Mouse (Mus musculus) spleen, adult 2 months (tissue): Measurements from ENCODE around the gene Acot12. TPM values are rescaled to one million over a fixed set of nuclear protein-coding genes. Genes with fewer than 3 reads are reported as not detected.

ENCODE experiments used
- DNase-seq, 2 experiments: peaks; one replicate each; pipeline versions ENCODE4 v3.0.0 to v3.0.0-alpha.2; 2012 to 2021; ENCODE audit warnings: low spot score in 2 of 2, low read depth in 1 of 2
- H3K27ac ChIP-seq: fragments of 200-500 bp; 2 replicates; pipeline ENCODE4 v1.5.1; 2012; ENCODE audit warnings: low read length, inconsistent platforms; ENCODE audit not compliant: insufficient read depth
- H3K27me3 ChIP-seq: fragments of 200-500 bp; 2 replicates; pipeline ENCODE4 v1.6.1; 2012; ENCODE audit warnings: mild to moderate bottlenecking, moderate library complexity, low read length, inconsistent platforms; ENCODE audit not compliant: control insufficient read depth, insufficient read depth
- H3K36me3 ChIP-seq: fragments of 200-500 bp; 2 replicates; pipeline ENCODE4 v1.6.1; 2012; ENCODE audit warnings: mild to moderate bottlenecking, low read length, inconsistent platforms; ENCODE audit not compliant: control insufficient read depth, insufficient read depth
- H3K4me1 ChIP-seq: fragments of 200-500 bp; 2 replicates; pipeline ENCODE4 v1.6.1; 2011; ENCODE audit warnings: inconsistent platforms; ENCODE audit not compliant: control insufficient read depth, insufficient read depth, insufficient read length
- H3K4me3 ChIP-seq: fragments of 200-500 bp; 2 replicates; pipeline ENCODE4 v1.5.1; 2011; ENCODE audit warnings: mild to moderate bottlenecking, inconsistent platforms; ENCODE audit not compliant: insufficient read depth, insufficient read length; ENCODE audit errors: extremely low read depth
- CTCF ChIP-seq: fragments of 200-500 bp; IDR thresholded peaks from 2 replicates; pipeline ENCODE4 v1.5.1; 2011; ENCODE audit warnings: mild to moderate bottlenecking, inconsistent platforms; ENCODE audit not compliant: insufficient read depth, insufficient read length, insufficient replicate concordance; ENCODE audit errors: extremely low read depth
- POLR2A ChIP-seq: fragments of 200-500 bp; IDR thresholded peaks from 2 replicates; pipeline ENCODE4 v1.6.1; 2011; ENCODE audit warnings: low read depth, low read length, inconsistent platforms
- WGBS: fragments of 180-500 bp; shearing (Covaris S2); methylation state at CpG from one replicate; pipeline ENCODE4 v1.1.7; 2018; 5-methylcytosine and 5-hydroxymethylcytosine counted together
- polyA plus RNA-seq: library from polyadenylated mRNA; depleted of rRNA; stranded (reverse); fragments of >200 nt; gene quantifications from 2 replicates; pipeline ENCODE4 v1.2.3, GENCODE M21; 2012

Gene Acot12
- polyA plus RNA-seq, 1 experiment, result not detected

GRCm38 (mm10) chr13:91740851-91741250 lies 461 bp upstream of the Acot12 start:
- TF ChIP-seq CTCF (no peak), POLR2A (no peak)
- Histone ChIP-seq H3K27me3 (peaks cover 4% of the 10 kb centered on the region; the same call in 1 of the 2 replicates), H3K27ac (no peak overlapping the region), H3K36me3 (no peaks in the 10 kb centered on the region), H3K4me1 (no peaks in the 10 kb centered on the region), H3K4me3 (no peak overlapping the region)
- 80% methylated on average over 6 of the region's 6 CpGs for WGBS
- no peak for DNase-seq

- Histone ChIP-seq H3K36me3 (no peaks in the 10 kb centered on the region), H3K27me3 (peaks cover 4% of the 10 kb centered on the region; the same call in 1 of the 2 replicates), H3K4me3 (no peak overlapping the region), H3K27ac (no peak overlapping the region), H3K4me1 (no peaks in the 10 kb centered on the region)
- WGBS, result 95% methylated on average over 3 of the region's 3 CpGs
- no peak for TF ChIP-seq CTCF
- no peak for TF ChIP-seq POLR2A
- no peak for DNase-seq
Measured at GRCm38 (mm10) chr13:91743180-91743579, 1.9 kb downstream of the Acot12 start.

- 70% methylated on average over 5 of the region's 5 CpGs for WGBS
- H3K4me1 ChIP-seq, result no peaks in the 10 kb centered on the region
Measured at GRCm38 (mm10) chr13:91746470-91746869, 5.2 kb downstream of the Acot12 start.

GRCm38 (mm10) chr13:91748401-91748800 lies 7.1 kb downstream of the Acot12 start:
- whole genome bisulfite sequencing, result 90% methylated on average over 2 of the region's 2 CpGs
- TF ChIP-seq POLR2A, result no peak
- no peak for TF ChIP-seq CTCF
- DNase-seq, result no peak

More at GRCm38 (mm10) chr13:91746470-91746869, 5.2 kb downstream of the Acot12 start:
- TF ChIP-seq POLR2A, result no peak
- no peak for TF ChIP-seq CTCF
- H3K4me3 ChIP-seq, result no peak overlapping the region
- peaks cover 3% of the 10 kb centered on the region; the same call in 1 of the 2 replicates for H3K27me3 ChIP-seq
- H3K27ac ChIP-seq, result no peak overlapping the region
- DNase-seq, result no peak
- no peaks in the 10 kb centered on the region for H3K36me3 ChIP-seq

GRCm38 (mm10) chr13:91749981-91750380 lies 8.7 kb downstream of the Acot12 start:
- no peak overlapping the region for H3K27ac ChIP-seq
- TF ChIP-seq CTCF (no peak), POLR2A (no peak)
- H3K4me1 ChIP-seq, result no peaks in the 10 kb centered on the region
- H3K36me3 ChIP-seq, result no peaks in the 10 kb centered on the region
- 92% methylated on average over 4 of the region's 4 CpGs for WGBS
- no peak overlapping the region for H3K4me3 ChIP-seq
- H3K27me3 ChIP-seq, result no peaks in the 10 kb centered on the region
- DNase-seq, result no peak

More at GRCm38 (mm10) chr13:91748401-91748800, 7.1 kb downstream of the Acot12 start:
- Histone ChIP-seq H3K27me3 (no peaks in the 10 kb centered on the region), H3K27ac (no peak overlapping the region), H3K36me3 (no peaks in the 10 kb centered on the region), H3K4me1 (no peaks in the 10 kb centered on the region), H3K4me3 (no peak overlapping the region; the same call in 1 of the 2 replicates)

- Histone ChIP-seq H3K4me3 (no peak overlapping the region), H3K27ac (no peak overlapping the region), H3K36me3 (no peaks in the 10 kb centered on the region), H3K27me3 (no peaks in the 10 kb centered on the region), H3K4me1 (no peaks in the 10 kb centered on the region)
- no peak for DNase-seq
- TF ChIP-seq POLR2A (no peak), CTCF (no peak)
- WGBS, result 30% methylated on average over 4 of the region's 4 CpGs
Measured at GRCm38 (mm10) chr13:91753724-91754123, 12.4 kb downstream of the Acot12 start.

- Histone ChIP-seq H3K27ac (no peak overlapping the region), H3K4me3 (no peak overlapping the region), H3K36me3 (no peaks in the 10 kb centered on the region), H3K4me1 (no peaks in the 10 kb centered on the region), H3K27me3 (no peaks in the 10 kb centered on the region)
- DNase-seq, result no peak
- TF ChIP-seq POLR2A (no peak), CTCF (no peak)
Measured at GRCm38 (mm10) chr13:91754762-91755161, 13.4 kb downstream of the Acot12 start.
